Mouse (Mus musculus) MEL (cell line): ENCODE measurements around the gene Gm17455.

ENCODE experiments used
- ETS1 ChIP-seq: IDR thresholded peaks from 2 replicates; pipeline ENCODE4 v1.6.1; 2012; ENCODE audit warnings: low read depth, mild to moderate bottlenecking, inconsistent platforms, low read length, improper control_type of control experiment, moderate library complexity
- MAZ ChIP-seq: IDR thresholded peaks from 2 replicates; pipeline ENCODE4 v1.6.1; 2012; ENCODE audit warnings: low read depth, mild to moderate bottlenecking, inconsistent platforms, low read length, improper control_type of control experiment
- POLR2A ChIP-seq, 2 experiments: IDR thresholded peaks; 2 replicates each; pipeline ENCODE4 v1.6.1; 2011 to 2012; ENCODE audit warnings: low read length in 2 of 2, mild to moderate bottlenecking in 2 of 2, control low read depth in 1 of 2, improper control_type of control experiment in 1 of 2, low read depth in 1 of 2, moderate library complexity in 1 of 2; ENCODE audit not compliant: control insufficient read depth in 1 of 2, insufficient read depth in 1 of 2, poor library complexity in 1 of 2
- SMC3 ChIP-seq: IDR thresholded peaks from 2 replicates; pipeline ENCODE4 v1.6.1; 2011; ENCODE audit warnings: low read depth, low read length, improper control_type of control experiment
- UBTF ChIP-seq: IDR thresholded peaks from 2 replicates; pipeline ENCODE4 v1.6.1; 2012; ENCODE audit warnings: low read depth, mild to moderate bottlenecking, inconsistent platforms, low read length, improper control_type of control experiment, moderate library complexity, borderline replicate concordance; ENCODE audit not compliant: insufficient read depth
- ZMIZ1 ChIP-seq: IDR thresholded peaks from 2 replicates; pipeline ENCODE4 v1.6.1; 2012; ENCODE audit warnings: low read depth, mild to moderate bottlenecking, inconsistent platforms, low read length, improper control_type of control experiment, moderate library complexity

DNA sequence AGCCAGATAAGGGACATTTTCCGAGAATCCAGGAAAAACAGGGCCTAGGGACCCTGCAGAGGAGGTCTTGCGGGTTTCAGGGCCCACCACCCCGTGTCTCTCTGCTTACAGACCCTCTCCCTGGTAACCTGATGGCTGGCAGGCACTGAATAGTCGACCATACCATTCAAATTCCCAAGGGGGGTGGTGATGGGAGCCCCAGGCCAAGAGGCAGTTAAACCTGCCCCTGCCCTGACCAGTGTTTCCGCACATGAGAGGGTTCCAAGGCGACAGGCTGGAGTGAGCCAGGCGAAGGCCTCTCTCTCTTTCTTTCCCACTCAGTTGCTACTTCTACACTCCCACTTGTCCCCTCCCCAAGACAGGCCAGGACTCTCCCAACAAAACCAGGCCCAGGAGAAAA is at the start of gene Gm17455:
- TF ChIP-seq UBTF (no peak), ZMIZ1 (no peak), SMC3 (no peak), POLR2A (IDR thresholded peaks at IDR 0.05; ENCODE audit: control insufficient read depth in 1 of 2, insufficient read depth in 1 of 2, low read depth in 1 of 2, low read length in 2 of 2, poor library complexity in 1 of 2) (no peak), ETS1 (no peak), MAZ (no peak)
